Mouse (Mus musculus) cerebellum, postnatal 14 days (tissue): ENCODE data around the gene Lsamp.

Source experiments
- DNase-seq, 2 experiments: peaks; one replicate each; pipeline ENCODE4 v3.0.0; 2021; ENCODE audit warnings: mixed read lengths in 2 of 2

Lsamp gene

GRCm38 (mm10) chr16:41557104-41557503, 1572.9 kb downstream of the Lsamp start:
- peak; percentile 78 to 81 for DNase-seq

GRCm38 (mm10) chr16:41565233-41565632, 1581.1 kb downstream of the Lsamp start:
- no peak for DNase-seq

GRCm38 (mm10) chr16:41588675-41589301, 1604.6 kb downstream of the Lsamp start:
- DNase-seq = peak; percentile 27 to 37

- DNase-seq = no peak
Measured at GRCm38 (mm10) chr16:41612229-41612628, 1628.1 kb downstream of the Lsamp start.

- peak; percentile 67 to 78 for DNase-seq
Measured at GRCm38 (mm10) chr16:41623871-41624270, 1639.7 kb downstream of the Lsamp start.

GRCm38 (mm10) chr16:41633898-41634297, 1649.7 kb downstream of the Lsamp start:
- DNase-seq = no peak

GRCm38 (mm10) chr16:41640876-41641275, 1656.7 kb downstream of the Lsamp start:
- peak in 1 of 2 experiments; percentile 35 for DNase-seq

- DNase-seq = peak; percentile 46 to 73
Measured at GRCm38 (mm10) chr16:41653261-41653660, 1669.1 kb downstream of the Lsamp start.

- peak; percentile 49 to 74 for DNase-seq
Measured at GRCm38 (mm10) chr16:41674316-41675038, 1690.3 kb downstream of the Lsamp start.

- peak; percentile 80 to 85 for DNase-seq
Measured at GRCm38 (mm10) chr16:41675774-41676173, 1691.6 kb downstream of the Lsamp start.

GRCm38 (mm10) chr16:41692435-41692834, 1708.3 kb downstream of the Lsamp start:
- peak; percentile 44 for DNase-seq

- DNase-seq = no peak
Measured at GRCm38 (mm10) chr16:41701790-41702428, 1717.7 kb downstream of the Lsamp start.

- peak; percentile 87 to 94 for DNase-seq
Measured at GRCm38 (mm10) chr16:41728900-41729585, 1744.9 kb downstream of the Lsamp start.

GRCm38 (mm10) chr16:41729911-41730310, 1745.8 kb downstream of the Lsamp start:
- DNase-seq = peak; percentile 35 to 66

GRCm38 (mm10) chr16:41745037-41745436, 1760.9 kb downstream of the Lsamp start:
- DNase-seq = peak; percentile 95 to 96

GRCm38 (mm10) chr16:41746235-41746911, 1762.2 kb downstream of the Lsamp start:
- peak in 1 of 2 experiments; percentile 44 for DNase-seq

- DNase-seq = no peak
Measured at GRCm38 (mm10) chr16:41747874-41748273, 1763.7 kb downstream of the Lsamp start.

GRCm38 (mm10) chr16:41748759-41749158, 1764.6 kb downstream of the Lsamp start:
- no peak for DNase-seq

- DNase-seq = no peak
Measured at GRCm38 (mm10) chr16:41764285-41764684, 1780.1 kb downstream of the Lsamp start.

- DNase-seq = peak; percentile 24 to 40
Measured at GRCm38 (mm10) chr16:41771427-41772125, 1787.4 kb downstream of the Lsamp start.

GRCm38 (mm10) chr16:41777586-41777985, 1793.4 kb downstream of the Lsamp start:
- DNase-seq = no peak

- peak in 1 of 2 experiments; percentile 20 for DNase-seq
Measured at GRCm38 (mm10) chr16:41785600-41785999, 1801.4 kb downstream of the Lsamp start.
